Mouse (Mus musculus): ENCODE measurements around the gene Dclre1a.
"Not testable (repeated sequence)": the region's sequence is repeated elsewhere in the genome, so short reads cannot be mapped to it uniquely, and the experiment has no call there.

The Dclre1a gene

DNA sequence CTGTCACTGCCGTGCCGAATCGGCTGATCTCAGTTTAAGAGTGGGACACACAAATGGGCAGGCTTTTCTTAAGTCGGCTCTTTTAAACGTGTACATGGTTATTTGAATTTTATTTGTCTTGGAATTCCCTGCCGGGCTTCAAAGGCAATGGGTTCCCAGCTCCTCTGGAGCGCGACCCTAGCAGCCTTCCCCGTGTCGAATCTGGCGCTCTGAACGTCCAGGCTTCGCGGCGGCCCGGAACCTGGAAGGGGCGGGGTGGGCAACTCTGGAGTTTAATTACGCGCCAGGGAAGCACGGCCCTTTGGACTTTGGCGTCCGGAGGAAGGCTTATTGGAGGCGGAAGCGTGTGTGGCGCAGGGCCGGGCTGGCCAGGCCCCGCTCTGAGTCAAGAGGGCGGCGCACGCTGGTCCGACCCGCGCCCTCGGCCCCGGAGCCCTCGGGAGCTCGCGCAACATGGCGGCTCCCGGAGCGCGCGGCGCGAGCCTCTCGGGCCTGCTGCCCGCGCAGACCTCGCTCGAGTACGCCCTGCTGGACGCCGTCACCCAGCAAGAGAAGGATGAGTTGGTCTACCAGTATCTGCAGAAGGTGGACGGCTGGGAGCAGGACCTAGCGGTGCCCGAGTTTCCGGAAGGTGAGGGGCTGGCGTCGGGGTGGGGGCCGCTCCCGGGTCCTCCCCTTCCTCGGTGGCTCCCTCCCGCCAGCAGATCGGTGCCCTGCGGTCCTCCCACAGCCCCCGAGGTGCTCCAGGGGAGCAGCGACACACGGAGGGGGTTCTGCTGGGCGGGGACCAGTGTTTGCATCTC is 409 bp upstream of the Dclre1a start, which contains the start of gene Nhlrc2:
Nhlrc2 (plus strand) TSS at position 32 of the 803 bp plus-strand sequence.
- in situ Hi-C loops (cut with MboI, MseI), result no loop called here

DNA sequence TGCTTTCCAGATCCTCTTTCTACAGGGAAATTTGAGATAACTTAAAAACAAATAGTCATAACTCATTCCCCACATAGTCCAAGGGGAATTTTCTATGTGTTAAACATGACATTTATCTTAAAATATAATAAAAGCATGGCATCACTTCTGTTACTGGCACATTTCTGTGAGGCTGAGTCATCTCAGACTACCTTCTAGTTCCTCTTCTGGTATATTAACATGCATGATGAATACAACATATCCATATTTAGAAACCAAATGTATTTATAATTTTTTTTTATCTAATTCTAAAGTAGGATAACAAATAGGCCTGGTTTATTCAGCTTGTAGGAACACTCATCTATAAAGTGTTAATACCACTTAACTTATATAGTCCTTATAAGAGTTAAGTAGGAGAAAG is 2.0 kb downstream of the Dclre1a start:
- in situ Hi-C loops (cut with MboI, MseI), result no loop called here

DNA sequence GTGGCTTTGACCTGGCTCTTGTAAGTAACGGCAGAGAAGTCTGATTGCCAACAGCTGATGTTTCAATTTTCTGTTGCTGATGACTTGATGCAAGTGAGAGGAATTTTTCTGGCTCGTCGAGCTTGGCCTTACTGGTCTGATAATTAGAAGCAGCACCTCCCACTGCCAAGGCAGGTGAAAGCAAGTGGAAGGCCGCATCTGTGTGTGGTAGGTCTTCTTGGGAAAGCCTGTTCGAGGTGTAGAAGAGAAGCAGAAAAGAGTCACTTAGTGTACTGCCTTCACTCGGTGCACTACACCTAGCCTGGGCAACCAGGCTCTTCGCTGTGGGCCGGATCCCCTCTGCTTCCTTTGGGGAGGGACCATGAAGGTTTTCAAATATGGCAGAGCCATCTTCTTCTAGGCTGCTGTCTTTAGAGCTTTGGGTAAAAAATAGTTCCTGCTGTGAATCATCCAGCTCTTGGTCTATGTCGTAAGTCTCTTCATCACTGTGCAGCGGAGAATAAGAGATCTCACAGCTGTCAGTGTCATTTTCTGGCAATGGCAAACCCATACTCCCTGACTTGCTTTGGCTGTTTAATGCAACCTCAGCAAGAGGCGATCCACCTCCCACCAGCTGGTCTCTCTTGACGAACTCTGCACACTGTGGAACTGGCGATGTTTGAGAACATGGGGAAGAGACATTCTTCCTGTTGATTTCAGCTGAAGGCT is 3.2 kb downstream of the Dclre1a start:
- in situ Hi-C loops (cut with MboI, MseI), result no loop called here

DNA sequence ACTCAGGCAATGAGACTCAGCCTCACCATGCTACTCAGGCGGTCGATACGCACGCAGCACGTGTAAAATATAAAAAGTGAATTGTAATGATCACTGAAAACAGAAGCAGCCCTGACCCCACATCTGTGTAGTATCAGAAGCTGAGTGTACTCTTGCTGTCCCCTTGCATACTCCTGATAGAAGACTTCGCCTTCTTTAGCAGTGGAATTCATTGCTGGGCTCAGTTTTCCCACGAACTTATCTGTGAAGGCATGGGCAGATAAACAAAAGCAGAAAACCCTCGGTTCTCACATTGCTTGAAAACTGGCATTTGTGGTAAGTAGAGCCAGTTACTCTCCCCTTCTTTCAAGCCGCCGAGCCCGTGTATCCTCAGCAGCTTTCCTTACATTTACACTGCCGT is 4.7 kb downstream of the Dclre1a start:
- in situ Hi-C loops (cut with MboI, MseI), result no loop called here

DNA sequence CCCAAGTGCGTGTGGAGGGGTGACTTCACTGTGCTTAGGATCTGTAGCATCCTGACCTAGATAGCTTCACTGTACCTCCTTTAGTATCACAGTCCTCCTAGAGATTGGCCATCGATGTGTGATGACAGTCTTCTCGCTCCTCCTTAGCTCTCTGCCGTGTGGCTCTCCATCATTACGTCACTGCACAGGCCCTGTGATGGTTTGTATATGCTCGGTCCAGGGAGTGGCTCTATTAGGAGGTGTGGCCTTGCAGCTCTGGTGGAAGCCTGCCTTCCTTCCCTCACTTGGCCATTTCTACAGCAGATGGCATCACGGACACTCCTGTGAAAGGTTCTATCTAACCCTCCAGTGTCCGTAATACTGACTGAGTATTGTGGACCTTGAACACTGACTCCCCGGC is 12.3 kb downstream of the Dclre1a start:
- in situ Hi-C loops (cut with MboI, MseI), result no loop called here

DNA sequence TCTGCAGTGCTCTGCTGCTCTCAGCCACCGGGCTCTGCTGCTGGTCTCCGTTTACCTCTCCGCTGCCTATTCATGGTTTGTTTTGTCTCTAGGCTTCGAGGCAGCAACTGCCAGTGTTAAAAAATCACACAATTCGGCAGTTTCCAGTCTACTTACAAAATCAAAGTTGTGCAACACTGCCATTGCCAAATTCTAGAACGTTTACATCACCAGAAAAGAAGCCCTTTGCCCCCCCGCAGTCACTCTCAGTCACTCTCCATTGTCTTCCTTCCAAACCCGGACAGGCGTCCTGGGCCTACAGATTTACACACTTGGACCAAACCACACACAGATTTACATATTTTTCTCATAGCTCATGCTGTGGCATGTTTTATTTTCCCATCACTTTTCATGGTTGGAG is 13.0 kb downstream of the Dclre1a start:
- in situ Hi-C loops (cut with MboI, MseI), result no loop called here

DNA sequence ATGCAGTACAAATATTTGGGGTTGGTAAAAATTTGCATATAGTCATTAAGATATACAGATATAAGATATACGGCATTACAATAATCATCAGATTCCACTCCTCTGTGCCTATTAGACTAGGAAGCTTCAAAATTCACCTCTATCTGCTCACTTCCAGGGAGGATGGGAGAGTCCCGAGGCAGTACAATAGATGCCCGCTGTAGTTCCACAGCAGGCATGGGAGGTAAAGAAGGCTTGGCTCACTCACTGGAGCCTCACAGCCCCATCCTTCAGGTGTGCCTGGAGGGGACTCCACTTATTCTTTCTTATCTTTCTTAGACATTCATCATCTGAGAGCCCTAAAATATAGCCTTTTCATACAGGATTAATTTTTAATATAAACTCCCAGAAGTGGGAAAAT is 13.7 kb downstream of the Dclre1a start:
- in situ Hi-C loops (cut with MboI, MseI), result no loop called here

DNA sequence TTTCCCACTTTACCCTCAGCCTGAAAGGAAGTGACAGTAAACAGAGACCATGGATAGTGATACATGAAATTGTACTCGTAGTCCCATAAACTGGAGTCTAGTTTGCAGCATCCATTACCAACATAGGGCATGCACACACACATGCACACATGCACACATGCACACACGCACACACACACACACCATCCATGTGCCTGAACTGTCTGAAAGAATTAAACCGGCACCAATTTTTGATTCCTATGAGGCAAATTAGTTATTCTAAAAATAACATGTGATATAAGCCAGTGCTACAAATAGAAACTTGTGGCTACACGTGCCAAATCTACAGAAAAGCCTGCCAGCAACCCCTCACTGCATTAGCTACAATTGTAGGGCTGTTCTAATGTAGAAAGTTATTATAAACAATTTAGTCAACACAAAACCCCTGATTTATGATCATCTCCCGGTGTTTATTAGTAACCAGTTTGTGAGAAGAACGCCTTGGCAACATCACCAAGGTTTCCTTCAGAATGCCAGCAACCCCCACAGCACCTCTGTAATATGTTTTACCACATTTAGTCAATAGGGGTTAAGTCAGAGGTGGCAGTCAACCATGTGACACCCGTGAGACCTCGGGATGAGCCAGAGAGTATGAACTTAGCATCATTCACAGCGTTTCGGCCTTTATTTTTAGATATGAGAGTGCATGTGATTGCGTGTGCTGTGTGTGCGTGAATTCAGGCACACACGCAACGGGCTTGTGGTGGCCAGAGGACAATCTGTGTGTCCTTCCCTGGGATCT is 14.5 kb downstream of the Dclre1a start:
- in situ Hi-C loops (cut with MboI, MseI), result no loop called here

DNA sequence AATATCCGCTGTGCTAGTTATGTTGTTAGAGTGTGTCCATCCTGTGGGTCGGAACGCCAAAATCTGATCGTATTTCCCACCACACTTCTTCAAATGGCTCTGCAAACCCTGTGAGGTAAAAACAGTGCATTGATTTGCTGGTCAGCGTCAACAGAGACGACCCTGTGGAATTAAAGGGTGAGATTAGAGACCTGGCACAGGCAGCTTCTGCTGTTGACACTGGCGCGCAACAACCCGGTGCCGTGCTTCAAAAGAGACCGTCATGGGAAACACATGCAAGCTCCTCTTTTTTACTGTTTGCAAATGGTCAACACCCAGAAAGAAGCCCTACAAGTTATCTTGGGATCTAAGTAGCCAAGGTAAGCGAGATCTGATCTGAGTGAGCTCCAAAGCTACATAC is 16.8 kb downstream of the Dclre1a start:
- in situ Hi-C loops (cut with MboI, MseI), result no loop called here

DNA sequence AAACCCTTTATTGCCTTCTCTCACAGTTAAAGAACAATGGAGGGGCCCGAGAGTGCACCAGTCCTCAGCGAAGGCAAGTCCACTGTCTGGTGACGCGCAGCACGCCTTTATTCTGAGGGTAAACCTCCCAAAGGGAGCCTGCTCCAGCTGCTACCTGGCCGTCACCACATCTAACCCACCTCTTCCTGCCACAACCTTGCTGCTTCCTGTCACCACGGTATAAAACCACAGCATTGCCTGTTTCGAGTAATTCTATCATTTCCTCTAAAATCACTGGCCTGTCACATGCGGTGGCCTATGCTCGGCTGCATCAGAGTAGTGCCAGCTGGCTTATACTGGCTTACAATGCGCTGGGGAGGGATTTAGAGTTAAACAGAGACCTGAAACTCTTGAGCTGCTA is 17.5 kb downstream of the Dclre1a start:
- in situ Hi-C loops (cut with MboI, MseI), result not testable (repeated sequence)

DNA sequence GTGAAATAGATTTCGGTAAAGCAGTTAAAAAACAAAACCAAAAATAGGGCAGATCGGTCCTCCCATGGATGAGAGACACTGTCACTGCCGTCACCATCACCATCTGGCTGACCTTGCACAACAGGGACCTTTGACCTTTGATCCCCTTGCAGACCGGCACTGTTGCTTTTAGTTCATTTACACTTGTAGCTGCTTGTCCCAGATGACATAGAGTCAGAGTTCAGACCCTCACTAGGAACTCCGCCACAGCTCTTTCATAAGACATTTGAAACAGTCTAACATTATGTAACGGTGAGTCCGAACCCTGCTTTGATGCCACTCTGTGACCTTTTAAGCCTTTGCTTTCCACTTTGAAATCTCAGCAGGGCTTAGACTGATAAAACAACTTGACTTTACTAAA is 28.6 kb downstream of the Dclre1a start:
- in situ Hi-C loops (cut with MboI, MseI), result not testable (repeated sequence)

DNA sequence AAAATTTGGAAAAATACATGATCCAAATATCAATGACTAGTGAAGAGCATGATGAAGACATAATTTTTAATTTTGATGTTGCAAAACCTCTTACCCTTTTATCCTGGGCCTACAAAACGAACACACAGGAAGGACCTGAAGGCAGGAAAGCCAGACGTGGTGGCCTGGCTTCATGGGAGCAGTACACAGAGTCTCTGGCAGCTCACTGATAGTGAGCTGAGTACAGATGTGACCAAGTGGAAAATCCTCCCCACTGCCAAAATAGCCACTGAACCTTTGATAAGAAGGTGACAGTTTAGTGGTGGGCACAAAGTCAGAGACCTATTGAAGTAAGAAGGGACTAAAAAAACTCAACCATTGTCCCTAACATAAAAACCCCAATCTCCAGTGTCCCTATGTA is 34.5 kb downstream of the Dclre1a start:
- in situ Hi-C loops (cut with MboI, MseI), result not testable (repeated sequence)

DNA sequence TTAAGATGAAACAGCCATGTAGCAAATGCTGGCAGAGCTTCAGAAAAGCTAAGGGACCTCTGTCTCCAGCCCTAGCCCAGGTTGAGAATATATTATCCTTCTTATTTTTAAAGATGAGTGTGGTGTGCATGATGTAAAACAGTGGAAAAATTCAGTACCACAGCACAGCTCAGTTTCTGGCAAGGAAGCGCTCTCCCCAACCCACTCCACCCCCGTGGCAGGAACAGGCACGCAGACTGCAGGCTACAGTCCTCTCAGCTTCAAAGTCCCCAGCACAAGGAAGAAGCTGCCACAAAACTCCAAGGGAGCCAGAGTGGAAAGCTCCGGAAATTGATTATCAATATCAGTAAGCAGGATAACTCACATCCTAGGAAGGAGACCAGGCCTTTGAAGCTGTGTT is 36.8 kb downstream of the Dclre1a start:
- in situ Hi-C loops (cut with MboI, MseI), result not testable (repeated sequence)

DNA sequence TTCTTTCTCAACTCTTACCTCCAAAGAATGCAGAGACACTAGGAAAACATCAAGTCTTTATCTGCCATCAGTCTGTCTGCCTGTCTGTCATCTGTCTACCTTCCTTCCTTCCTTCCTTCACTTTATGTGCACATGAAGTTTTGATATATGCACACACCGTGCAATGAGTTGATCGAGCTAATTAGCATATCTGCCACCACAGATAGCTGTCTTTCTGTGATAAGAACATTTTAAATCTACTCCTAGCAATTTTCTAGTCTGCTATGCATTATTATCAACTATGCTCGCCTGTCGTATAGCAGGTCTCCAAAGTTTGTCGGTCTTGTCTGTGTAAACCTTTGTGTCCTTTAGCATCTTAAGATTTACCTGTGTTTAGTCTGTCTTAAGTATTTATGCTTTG is 44.5 kb downstream of the Dclre1a start:
- in situ Hi-C loops (cut with MboI, MseI), result not testable (repeated sequence)

DNA sequence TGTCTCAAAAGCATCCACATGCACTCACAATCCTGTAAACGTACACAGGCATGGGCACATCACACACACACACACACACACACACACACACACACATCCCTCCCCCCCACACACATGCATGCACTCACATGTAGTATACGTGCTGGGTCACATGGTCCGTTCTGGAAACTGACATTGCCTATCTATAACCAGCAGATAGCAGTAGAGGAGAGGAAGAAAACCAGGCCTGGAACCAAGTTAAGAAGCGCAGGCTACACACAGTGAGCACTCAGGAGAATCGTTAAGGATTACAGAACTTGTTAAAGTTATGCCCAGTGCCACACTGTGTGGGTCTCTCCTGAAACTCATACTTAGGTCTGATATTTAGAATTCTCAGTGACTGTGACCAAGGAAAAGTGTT is 45.0 kb downstream of the Dclre1a start:
- in situ Hi-C loops (cut with MboI, MseI), result not testable (repeated sequence)

DNA sequence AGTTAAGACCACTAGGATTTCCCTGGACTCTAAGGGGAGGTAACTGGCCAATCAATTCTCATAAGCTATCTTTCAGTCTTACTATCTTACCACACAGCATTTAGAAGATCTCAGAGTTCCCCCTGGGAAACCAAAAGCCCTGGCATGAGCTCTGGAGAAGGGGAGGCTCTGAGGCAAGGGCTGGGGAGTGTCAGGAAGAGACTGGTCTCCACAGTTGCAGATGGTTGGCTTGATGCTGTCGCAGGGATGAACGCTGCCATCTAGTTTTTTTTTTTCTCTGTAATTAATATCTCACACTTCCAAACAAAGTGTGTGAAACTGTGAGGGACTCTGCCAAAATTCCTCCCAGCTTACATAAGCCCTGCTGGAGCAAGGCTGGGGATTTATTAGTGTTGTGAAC is 53.9 kb downstream of the Dclre1a start:
- in situ Hi-C loops (cut with MboI, MseI), result loop anchor here (25.0 kb wide), 1 partner anchor 1068 kb away; no protein-coding TSS in a partner anchor

DNA sequence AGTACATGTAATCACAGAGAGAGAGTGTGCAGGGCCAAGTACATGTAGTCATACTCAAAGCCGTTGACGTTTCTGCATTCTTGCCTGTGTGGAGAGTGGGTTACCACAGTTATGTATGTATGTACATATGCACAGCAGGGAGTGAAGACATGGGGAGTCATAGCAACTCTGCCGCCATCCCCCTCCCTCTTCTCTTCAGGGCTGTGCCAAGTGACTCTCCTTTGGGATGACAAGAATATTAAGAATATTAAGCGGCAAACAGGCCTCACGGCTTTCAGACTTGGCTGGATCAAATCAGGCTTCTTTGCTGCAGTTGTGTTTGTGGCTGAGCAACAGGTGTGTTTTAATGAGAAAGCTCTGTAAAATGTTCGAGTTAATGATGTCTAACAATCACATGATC is 58.4 kb downstream of the Dclre1a start:
- in situ Hi-C loops (cut with MboI, MseI), result loop anchor here (25.0 kb wide), 1 partner anchor 1073 kb away; no protein-coding TSS in a partner anchor

DNA sequence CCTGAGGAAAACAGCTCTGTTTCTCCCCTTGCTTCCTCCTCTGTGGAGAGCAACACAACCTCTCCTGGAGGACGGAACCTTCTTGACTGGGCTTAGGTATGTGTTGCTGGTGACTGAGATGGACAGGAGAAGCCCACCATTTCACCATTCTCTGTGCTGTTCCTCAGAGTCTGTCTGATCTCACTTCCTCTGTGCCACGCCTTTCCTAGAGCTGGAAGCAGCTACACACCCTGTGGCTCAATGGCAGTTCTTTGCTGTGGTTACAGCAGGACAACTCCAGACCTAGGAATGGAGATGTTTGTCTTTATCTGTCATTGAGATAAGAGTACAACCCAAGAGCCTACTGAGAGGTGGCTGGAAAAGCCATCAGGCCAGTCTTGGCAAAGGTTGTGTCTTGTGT is 60.7 kb downstream of the Dclre1a start:
- in situ Hi-C loops (cut with MboI, MseI), result loop anchor here (25.0 kb wide), 1 partner anchor 1075 kb away; no protein-coding TSS in a partner anchor

DNA sequence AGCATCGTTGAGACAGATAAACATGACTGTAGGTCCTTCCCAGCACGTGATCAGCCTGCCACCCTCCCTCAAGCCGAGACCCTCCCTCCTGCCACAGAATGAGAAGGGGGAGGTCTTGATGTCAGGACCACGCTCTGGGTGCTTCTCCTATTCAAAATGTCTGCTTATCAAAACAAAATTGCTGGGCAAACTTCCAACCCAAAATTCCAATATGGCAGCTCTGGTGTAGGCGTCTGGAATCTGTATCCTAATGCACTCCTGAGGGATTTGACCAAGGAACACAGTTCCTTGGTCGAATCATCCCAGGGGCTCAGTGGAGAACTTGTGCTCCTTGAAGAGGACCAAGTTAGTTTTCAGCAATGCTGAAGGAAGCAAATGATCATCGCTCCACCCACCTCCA is 61.1 kb downstream of the Dclre1a start:
- in situ Hi-C loops (cut with MboI, MseI), result loop anchor here (25.0 kb wide), 1 partner anchor 1075 kb away; no protein-coding TSS in a partner anchor

DNA sequence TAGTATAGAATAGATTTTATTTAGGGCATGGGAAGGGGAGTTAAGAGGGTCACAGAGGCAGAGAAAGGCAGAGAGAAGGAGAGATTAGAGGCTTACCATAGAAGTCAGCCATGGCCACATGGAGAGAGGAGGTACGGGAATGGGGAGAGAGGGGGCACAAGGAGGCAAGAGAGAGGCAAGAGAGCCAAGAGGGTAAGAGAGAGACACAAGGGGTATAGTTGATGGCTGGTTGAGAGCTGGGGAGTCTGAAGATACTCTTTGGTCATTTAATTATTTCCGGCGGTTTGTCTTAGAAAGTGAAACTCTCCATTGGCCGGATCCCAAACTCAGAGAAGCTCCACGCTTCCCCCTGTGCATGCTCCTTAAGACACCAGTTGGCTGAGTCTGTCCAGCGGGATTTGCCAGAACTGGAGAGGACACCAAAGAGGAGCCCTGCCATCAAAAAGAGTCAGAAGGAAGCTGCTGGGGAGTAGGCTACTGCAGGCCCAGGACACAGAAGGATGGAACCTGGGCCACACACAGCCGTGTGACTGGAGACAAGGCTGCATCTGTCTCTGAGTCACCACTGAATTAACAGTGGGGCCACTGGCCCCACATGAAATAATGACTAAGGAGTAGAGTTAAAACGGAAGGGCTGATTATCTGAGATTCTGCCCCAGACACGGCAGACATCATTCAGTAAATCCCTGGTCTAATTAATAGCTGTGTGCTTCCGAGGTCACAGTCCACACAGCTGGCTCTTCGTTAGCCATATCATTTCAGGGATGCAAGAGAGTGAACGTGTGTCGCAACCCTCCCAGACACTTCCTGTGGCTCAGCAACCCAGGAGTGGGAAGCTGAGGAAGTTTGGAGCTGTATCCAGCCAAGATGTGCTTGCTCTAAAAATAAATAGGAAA is 62.4 kb downstream of the Dclre1a start:
- in situ Hi-C loops (cut with MboI, MseI), result loop anchor here (25.0 kb wide), 1 partner anchor 1077 kb away; no protein-coding TSS in a partner anchor

All from regulatory T cell (primary cell).